Comparison of ENCODE assay signal across 25 mouse cellular contexts in the genomic region with DNA sequence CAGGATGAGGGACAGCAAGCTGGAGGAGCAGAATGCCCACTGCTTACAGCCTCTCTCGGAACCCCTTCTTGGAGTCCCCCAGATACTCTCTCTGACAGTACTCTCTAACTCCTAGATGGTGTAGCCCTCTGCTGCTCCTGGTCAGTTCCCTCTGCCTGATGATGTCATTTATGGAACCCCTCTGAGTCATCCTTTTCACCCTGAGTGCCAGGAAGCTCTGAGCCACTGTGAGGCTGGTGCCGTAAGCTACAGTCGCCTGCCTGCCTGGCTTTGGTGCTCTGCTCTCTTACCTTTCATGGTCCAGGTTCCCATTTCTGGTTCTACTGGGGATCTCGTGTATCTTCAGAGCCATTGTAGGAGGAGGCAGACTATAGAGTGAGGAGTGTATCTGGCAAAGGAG. TPM values are rescaled to one million over a fixed set of nuclear protein-coding genes. Genes with fewer than 3 reads are reported as not detected.
"Had no signal": no experiment of that assay in that cellular context is flagged by ENCODE, and none has a peak within 500 bp of the region (broad histone marks: within the 10 kb centered on the region; RNA-seq: fewer than 3 reads in every experiment).

No protein-coding gene starts in this region.

- H3K27ac ChIP-seq: kidney, embryonic 15.5 days; left cerebral cortex, adult 2 months; limb, embryonic 12.5 days; limb, embryonic 15.5 days; liver, embryonic 14.5 days; midbrain, embryonic 12.5 days; midbrain, embryonic 15.5 days; neural tube, embryonic 12.5 days; neural tube, embryonic 15.5 days had no signal

- H3K4me3 ChIP-seq: kidney, embryonic 15.5 days; left cerebral cortex, adult 2 months; limb, embryonic 12.5 days; limb, embryonic 15.5 days; midbrain, embryonic 12.5 days; midbrain, embryonic 15.5 days; neural tube, embryonic 12.5 days; neural tube, embryonic 15.5 days had no signal

- H3K9ac ChIP-seq: kidney, embryonic 15.5 days; limb, embryonic 12.5 days; limb, embryonic 15.5 days; liver, embryonic 14.5 days; midbrain, embryonic 12.5 days; midbrain, embryonic 15.5 days; neural tube, embryonic 12.5 days; neural tube, embryonic 15.5 days had no signal

- H3K4me2 ChIP-seq: limb, embryonic 12.5 days; limb, embryonic 15.5 days; liver, embryonic 11.5 days; midbrain, embryonic 12.5 days; midbrain, embryonic 15.5 days; neural tube, embryonic 12.5 days; neural tube, embryonic 15.5 days had no signal

- H3K27me3 ChIP-seq: kidney, embryonic 15.5 days; limb, embryonic 12.5 days; limb, embryonic 15.5 days; midbrain, embryonic 12.5 days; midbrain, embryonic 15.5 days; neural tube, embryonic 12.5 days; neural tube, embryonic 15.5 days had no signal

- H3K36me3 ChIP-seq: midbrain, embryonic 12.5 days; midbrain, embryonic 15.5 days; neural tube, embryonic 12.5 days; neural tube, embryonic 15.5 days had no signal

- H3K4me1 ChIP-seq: midbrain, embryonic 15.5 days had no signal

- H3K9me3 ChIP-seq: kidney, embryonic 15.5 days; limb, embryonic 12.5 days; limb, embryonic 15.5 days; midbrain, embryonic 12.5 days; midbrain, embryonic 15.5 days; neural tube, embryonic 12.5 days; neural tube, embryonic 15.5 days had no signal

- ATAC-seq: midbrain, embryonic 15.5 days had no signal

- DNase-seq: kidney, postnatal 10 days; kidney, postnatal 36 days; layer of hippocampus, postnatal 36 days; left cerebral cortex, postnatal 4 days; lung, adult 2 months; lung, postnatal 14 days; lung, postnatal 4 days; right cerebral cortex, adult 18-20 months; right cerebral cortex, postnatal 14 days; right cerebral cortex, postnatal 4 days; thymus, adult 18-20 months; thymus, postnatal 36 days had no signal

RNA-seq across cellular contexts. Expression of a gene that starts 13.5 kb away (rescaled TPM):
- total RNA-seq: left cerebral cortex, postnatal 14 days had no signal
- polyA plus RNA-seq: limb, embryonic 12.5 days; liver, embryonic 11.5 days; liver, embryonic 14.5 days; midbrain, embryonic 12.5 days; midbrain, embryonic 15.5 days; neural tube, embryonic 12.5 days; testis, adult 2 months; urinary bladder, adult 2 months had no signal
